Mouse (Mus musculus): ENCODE data around the gene Gk2.

DNA sequence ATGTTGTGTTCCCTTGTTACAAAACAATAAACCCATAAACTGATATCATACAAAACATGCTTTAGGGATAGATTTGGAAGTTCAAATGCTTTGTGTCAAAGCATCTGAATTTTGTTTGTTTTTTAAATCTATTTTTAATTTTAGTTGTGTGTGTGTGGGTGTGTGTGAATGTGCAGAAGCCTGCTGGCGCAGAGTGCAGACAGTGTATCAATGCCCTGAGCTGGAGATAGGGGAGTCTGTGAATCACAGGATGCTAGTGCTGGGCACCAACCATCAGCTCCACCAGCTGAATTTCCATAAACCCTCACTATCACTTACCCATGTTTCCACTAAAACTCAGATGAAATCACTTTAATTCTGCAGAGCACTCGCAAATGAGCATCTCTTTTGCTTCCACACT, 24.3 kb downstream of the Gk2 start:
- TF ChIP-seq POLR2A (IDR thresholded peaks at IDR 0.05; ENCODE audit: control insufficient read depth, low read depth, low read length) (no peak), CTCF (IDR thresholded peaks at IDR 0.05; ENCODE audit: control insufficient read depth, insufficient read depth, insufficient replicate concordance, low read depth, low read length) (no peak)
